Mouse (Mus musculus) intestine, embryonic 14.5 days (tissue): ENCODE data around the gene Palm2. TPM values are rescaled to one million over a fixed set of nuclear protein-coding genes. Genes with fewer than 3 reads are reported as not detected.
"Not testable (repeated sequence)": the region's sequence is repeated elsewhere in the genome, so short reads cannot be mapped to it uniquely, and the experiment has no call there.

Experiments used
- ATAC-seq: fragments of 200-750 bp; cut with Nextera tagmentation; replicated peaks from 2 replicates; pipeline ENCODE4 v1.8.0; 2017; ENCODE audit warnings: low read depth, moderate number of reproducible peaks, moderate TSS enrichment, moderate library complexity; ENCODE audit not compliant: low FRiP score, low TSS enrichment
- DNase-seq: peaks from one replicate; pipeline ENCODE4 v3.0.0-alpha.2; 2018; ENCODE audit warnings: low spot score
- H3K27ac ChIP-seq: fragments of 300-500 bp; sonication (generic); 2 replicates; pipeline ENCODE4 v1.5.1; 2014; ENCODE audit warnings: low read depth, mild to moderate bottlenecking, control low read depth
- H3K27me3 ChIP-seq: fragments of 300-500 bp; sonication (generic); replicated peaks from 2 replicates; pipeline ENCODE4 v1.6.1; 2014; ENCODE audit warnings: low read length, control low read depth; ENCODE audit not compliant: control insufficient read depth, insufficient read depth
- H3K36me3 ChIP-seq: fragments of 300-500 bp; sonication (generic); 2 replicates; pipeline ENCODE4 v1.6.1; 2014; ENCODE audit warnings: low read length, control low read depth; ENCODE audit not compliant: control insufficient read depth, insufficient read depth
- H3K4me1 ChIP-seq: fragments of 300-500 bp; sonication (generic); replicated peaks from 2 replicates; pipeline ENCODE4 v1.6.1; 2014; ENCODE audit warnings: low read length, control low read depth, mixed read lengths; ENCODE audit not compliant: control insufficient read depth, insufficient read depth
- H3K4me2 ChIP-seq: fragments of 300-500 bp; sonication (generic); 2 replicates; pipeline ENCODE4 v1.6.1; 2014; ENCODE audit warnings: low read length
- H3K4me3 ChIP-seq: fragments of 300-500 bp; sonication (generic); 2 replicates; pipeline ENCODE4 v1.5.1; 2014; ENCODE audit warnings: low read depth, low read length, control low read depth, mixed read lengths
- H3K9ac ChIP-seq: fragments of 300-500 bp; sonication (generic); 2 replicates; pipeline ENCODE4 v1.6.1; 2014; ENCODE audit warnings: mild to moderate bottlenecking, low read length
- H3K9me3 ChIP-seq: fragments of 300-500 bp; sonication (generic); 2 replicates; pipeline ENCODE4 v1.6.1; 2016; ENCODE audit warnings: low read length, control low read depth; ENCODE audit not compliant: control insufficient read depth
- WGBS: fragments of 180-500 bp; shearing (Covaris S2); extraction: QIAGEN DNeasy Blood & Tissue Kit; methylation state at CpG from one replicate; pipeline ENCODE4 v1.1.7; 2014; 5-methylcytosine and 5-hydroxymethylcytosine counted together
- polyA plus RNA-seq: library from polyadenylated mRNA; unstranded; fragments of >200 nt; fragmentation: Nextera tagmentation; extraction: Ambion mirVana; gene quantifications from 2 replicates; pipeline ENCODE4 v1.2.1, GENCODE M21; 2014

Gene Palm2
- polyA plus RNA-seq = 3.8 and 4.3 TPM in 2 replicates

- Histone ChIP-seq H3K4me1 (peaks cover 4% of the 10 kb centered on the region; the same call in 1 of the 2 replicates), H3K4me3 (peak within 1 kb of the TSS; percentile 57), H3K27me3 (peaks cover 41% of the 10 kb centered on the region), H3K27ac (no peak within 1 kb of the TSS), H3K9me3 (no peaks in the 10 kb centered on the region), H3K9ac (peak within 1 kb of the TSS; percentile 43), H3K4me2 (peak within 1 kb of the TSS; percentile 100), H3K36me3 (no peaks in the 10 kb centered on the region)
- peak; percentile 65; the same call in 1 of the 2 replicates for ATAC-seq
- peak; percentile 80 for DNase-seq
- under 1% methylated on average over 67 of the region's 67 CpGs for WGBS
These were observed at the start of gene Palm2 for GRCm38 (mm10) chr4:57433941-57434704. Gene Palm2, plus strand, starts transcription at chr4:57434247.

GRCm38 (mm10) chr4:57384355-57384754 lies 49.7 kb upstream of the Palm2 start:
- DNase-seq = no peak
- 91% methylated on average over 2 of the region's 2 CpGs for WGBS
- Histone ChIP-seq H3K4me1 (no peaks in the 10 kb centered on the region), H3K4me2 (no peak overlapping the region), H3K27ac (no peak overlapping the region), H3K36me3 (no peaks in the 10 kb centered on the region), H3K9ac (no peak overlapping the region), H3K9me3 (no peaks in the 10 kb centered on the region), H3K4me3 (no peak overlapping the region), H3K27me3 (no peaks in the 10 kb centered on the region)
- no peak for ATAC-seq

GRCm38 (mm10) chr4:57391103-57391502 lies 42.9 kb upstream of the Palm2 start:
- 55% methylated on average over 8 of the region's 8 CpGs for WGBS
- no peak overlapping the region for H3K4me3 ChIP-seq
- DNase-seq (peak; percentile 51), ATAC-seq (0 out of 2 replicates have a peak, but pooled peaks have one; percentile 32)
- no peak overlapping the region for H3K27ac ChIP-seq
- H3K27me3 ChIP-seq = no peaks in the 10 kb centered on the region
- H3K4me1 ChIP-seq = no peaks in the 10 kb centered on the region
- H3K4me2 ChIP-seq = no peak overlapping the region
- no peaks in the 10 kb centered on the region for H3K36me3 ChIP-seq
- no peak overlapping the region for H3K9ac ChIP-seq
- no peaks in the 10 kb centered on the region for H3K9me3 ChIP-seq

GRCm38 (mm10) chr4:57396414-57396813 lies 37.6 kb upstream of the Palm2 start:
- peak overlapping the region; percentile 5; the same call in 1 of the 2 replicates for H3K4me2 ChIP-seq
- no peak overlapping the region for H3K4me3 ChIP-seq

GRCm38 (mm10) chr4:57412385-57412784 lies 21.7 kb upstream of the Palm2 start:
- not testable (repeated sequence) for DNase-seq, ATAC-seq, H3K36me3 ChIP-seq, H3K4me3 ChIP-seq, H3K4me1 ChIP-seq, H3K4me2 ChIP-seq, H3K27ac ChIP-seq, H3K9me3 ChIP-seq, H3K9ac ChIP-seq, H3K27me3 ChIP-seq
- 48% methylated on average over 6 of the region's 6 CpGs for WGBS

More at GRCm38 (mm10) chr4:57396414-57396813, 37.6 kb upstream of the Palm2 start:
- Histone ChIP-seq H3K9ac (no peak overlapping the region), H3K27me3 (no peaks in the 10 kb centered on the region), H3K9me3 (no peaks in the 10 kb centered on the region), H3K36me3 (no peaks in the 10 kb centered on the region), H3K27ac (peak overlapping the region; percentile 17; the same call in 1 of the 2 replicates), H3K4me1 (no peaks in the 10 kb centered on the region)
- DNase-seq (peak; percentile 48), ATAC-seq (no peak)
- WGBS = 37% methylated on average over 9 of the region's 9 CpGs

GRCm38 (mm10) chr4:57413016-57413415 lies 21.0 kb upstream of the Palm2 start:
- no peaks in the 10 kb centered on the region for H3K36me3 ChIP-seq
- H3K4me2 ChIP-seq = no peak overlapping the region
- no peaks in the 10 kb centered on the region for H3K4me1 ChIP-seq
- H3K4me3 ChIP-seq = no peak overlapping the region
- H3K9me3 ChIP-seq = no peaks in the 10 kb centered on the region
- no peak for DNase-seq
- WGBS = 44% methylated on average over 7 of the region's 7 CpGs
- H3K27me3 ChIP-seq = no peaks in the 10 kb centered on the region
- no peak overlapping the region for H3K27ac ChIP-seq
- ATAC-seq = no peak
- no peak overlapping the region for H3K9ac ChIP-seq

- not testable (repeated sequence) for H3K9me3 ChIP-seq, H3K4me2 ChIP-seq, H3K27me3 ChIP-seq, H3K27ac ChIP-seq, H3K9ac ChIP-seq, H3K4me1 ChIP-seq, H3K36me3 ChIP-seq, H3K4me3 ChIP-seq, ATAC-seq, DNase-seq
- WGBS = 94% methylated on average over 11 of the region's 11 CpGs
These were observed 20.4 kb upstream of the Palm2 start for GRCm38 (mm10) chr4:57413670-57414069.

GRCm38 (mm10) chr4:57424011-57424410 lies 10.0 kb upstream of the Palm2 start:
- DNase-seq (no peak), ATAC-seq (no peak)
- Histone ChIP-seq H3K27me3 (no peaks in the 10 kb centered on the region), H3K4me1 (no peaks in the 10 kb centered on the region), H3K36me3 (no peaks in the 10 kb centered on the region), H3K9ac (no peak overlapping the region), H3K9me3 (no peaks in the 10 kb centered on the region), H3K4me3 (no peak overlapping the region), H3K4me2 (no peak overlapping the region), H3K27ac (no peak overlapping the region)
- 88% methylated on average over 7 of the region's 7 CpGs for WGBS

- 78% methylated on average over 8 of the region's 8 CpGs for WGBS
- peaks cover 15% of the 10 kb centered on the region for H3K27me3 ChIP-seq
- DNase-seq = no peak
These were observed 5.7 kb upstream of the Palm2 start for GRCm38 (mm10) chr4:57428317-57428716.

More at GRCm38 (mm10) chr4:57428317-57428716, 5.7 kb upstream of the Palm2 start:
- no peak overlapping the region for H3K4me3 ChIP-seq
- ATAC-seq = no peak
- H3K27ac ChIP-seq = no peak overlapping the region
- no peak overlapping the region for H3K4me2 ChIP-seq
- no peaks in the 10 kb centered on the region for H3K4me1 ChIP-seq
- no peak overlapping the region for H3K9ac ChIP-seq
- H3K9me3 ChIP-seq = no peaks in the 10 kb centered on the region
- H3K36me3 ChIP-seq = no peaks in the 10 kb centered on the region
